Mouse (Mus musculus): Measurements from ENCODE around the gene Dnajc3. TPM values are rescaled to one million over a fixed set of nuclear protein-coding genes. Genes with fewer than 3 reads are reported as not detected.

Gene Dnajc3
- 20.1 and 22.2 TPM in 2 replicates for polyA plus RNA-seq (2012; rRNA removed)

- peak; percentile 99 to 100 for DNase-seq (ENCODE audit: extremely low spot score in 1 of 2, low spot score in 1 of 2)
These were observed at the start of gene Dnajc3 for GRCm38 (mm10) chr14:118937533-118938492. Gene Dnajc3 (plus strand): TSS chr14:118937976.

DNA sequence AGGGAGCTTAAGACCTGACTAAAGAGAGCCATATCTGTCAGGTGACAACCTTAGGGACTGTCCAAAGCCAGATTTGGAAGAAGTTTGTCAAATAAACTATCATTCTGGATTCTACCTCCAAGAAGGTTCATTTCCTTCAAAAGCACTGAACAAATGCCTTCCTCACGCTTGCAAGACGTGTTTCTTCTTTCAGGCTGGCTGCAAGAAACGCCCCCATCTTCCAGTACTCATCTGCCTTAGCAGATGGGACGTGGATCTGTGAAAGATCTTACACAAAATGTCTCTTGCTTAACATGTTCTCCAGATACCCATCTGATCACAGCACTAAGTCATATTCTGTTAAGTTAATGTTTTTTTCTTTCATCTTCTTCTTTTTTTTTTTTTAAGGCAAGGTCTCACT is 47.7 kb upstream of the Dnajc3 start:
- DNase-seq (ENCODE audit: extremely low spot score in 1 of 2, low spot score in 1 of 2), result peak; percentile 82

DNA sequence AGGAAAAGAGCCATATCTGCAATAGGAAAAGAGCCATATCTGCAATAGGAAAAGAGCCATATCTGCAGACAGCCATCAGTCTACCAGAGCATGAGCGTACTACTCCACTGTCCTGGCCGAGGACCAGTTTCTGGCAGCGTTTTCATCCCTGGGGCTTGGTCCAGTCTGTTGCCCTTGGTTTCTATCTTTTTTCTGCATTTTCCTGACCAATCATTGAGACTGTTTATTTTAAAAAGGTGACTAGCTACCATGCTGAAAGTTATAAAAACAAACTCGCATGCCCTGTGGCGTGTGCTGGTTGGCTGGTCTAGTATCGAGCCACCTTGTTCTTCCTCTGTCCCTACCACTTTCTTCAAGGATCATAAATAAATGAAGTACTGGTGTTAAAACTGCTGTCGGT is 42.5 kb upstream of the Dnajc3 start:
- no peak for DNase-seq (ENCODE audit: extremely low spot score in 1 of 2, low spot score in 1 of 2)

DNA sequence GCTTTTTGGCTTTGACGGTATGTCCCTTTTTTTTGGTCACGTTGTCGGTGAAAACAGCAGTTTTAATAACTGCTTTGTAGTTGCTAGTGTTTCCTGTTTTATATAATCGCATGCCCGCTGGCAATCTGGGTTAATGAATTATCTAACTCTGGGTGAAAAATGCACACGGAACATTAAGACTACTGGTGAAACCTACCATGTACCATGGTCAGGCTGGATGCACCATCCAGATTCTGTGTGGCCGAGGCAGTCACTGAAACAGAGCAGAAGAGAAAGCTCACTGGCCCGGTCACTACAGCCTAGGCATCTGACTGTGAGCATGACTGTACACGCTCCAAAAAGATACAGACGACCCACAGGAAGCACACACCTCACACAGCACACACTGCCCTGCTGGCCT is 42.1 kb upstream of the Dnajc3 start:
- no peak for DNase-seq (ENCODE audit: extremely low spot score in 1 of 2, low spot score in 1 of 2)

DNA sequence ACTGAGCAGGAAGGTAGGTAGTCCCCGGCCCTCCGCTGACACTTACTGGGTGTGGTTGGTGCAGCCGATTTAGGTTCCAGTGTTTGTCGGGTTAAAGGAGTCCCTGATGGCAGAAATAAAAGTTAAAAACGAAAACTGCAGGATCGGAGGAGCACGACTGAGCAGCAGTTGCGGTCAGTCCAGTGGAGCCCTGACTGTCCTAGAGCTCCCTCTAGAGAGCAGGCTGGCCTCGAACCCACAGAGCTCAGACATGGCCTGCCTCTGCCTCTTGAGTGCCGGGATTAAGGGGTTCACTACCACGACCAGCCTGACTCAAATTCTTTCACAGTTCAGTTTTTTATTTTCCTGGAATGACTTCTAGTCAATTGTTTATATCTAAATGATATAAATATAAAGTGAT is 37.8 kb upstream of the Dnajc3 start:
- no peak for DNase-seq (ENCODE audit: extremely low spot score in 1 of 2, low spot score in 1 of 2)

DNA sequence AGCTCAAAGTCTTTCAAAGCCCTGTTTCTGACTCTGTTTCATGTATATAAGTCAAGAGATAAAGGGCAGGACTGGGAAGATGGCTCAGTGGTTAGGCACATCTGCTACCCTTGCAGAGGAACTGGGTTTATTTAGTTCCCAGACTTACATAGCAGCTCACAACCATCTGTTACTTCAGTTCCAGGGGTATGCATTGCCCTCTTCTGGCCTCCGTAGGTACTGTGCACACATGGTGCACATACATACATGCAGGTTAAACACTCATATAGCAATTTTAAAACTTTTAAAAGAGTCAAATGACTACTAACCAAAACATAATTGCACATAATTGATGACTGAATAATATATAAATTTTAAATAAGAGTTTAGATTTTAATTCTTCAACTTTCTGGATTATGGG is 36.9 kb upstream of the Dnajc3 start:
- DNase-seq (ENCODE audit: extremely low spot score in 1 of 2, low spot score in 1 of 2), result no peak

- no peak for DNase-seq (ENCODE audit: extremely low spot score in 1 of 2, low spot score in 1 of 2)
These were observed 34.4 kb upstream of the Dnajc3 start for GRCm38 (mm10) chr14:118903397-118903796.

DNA sequence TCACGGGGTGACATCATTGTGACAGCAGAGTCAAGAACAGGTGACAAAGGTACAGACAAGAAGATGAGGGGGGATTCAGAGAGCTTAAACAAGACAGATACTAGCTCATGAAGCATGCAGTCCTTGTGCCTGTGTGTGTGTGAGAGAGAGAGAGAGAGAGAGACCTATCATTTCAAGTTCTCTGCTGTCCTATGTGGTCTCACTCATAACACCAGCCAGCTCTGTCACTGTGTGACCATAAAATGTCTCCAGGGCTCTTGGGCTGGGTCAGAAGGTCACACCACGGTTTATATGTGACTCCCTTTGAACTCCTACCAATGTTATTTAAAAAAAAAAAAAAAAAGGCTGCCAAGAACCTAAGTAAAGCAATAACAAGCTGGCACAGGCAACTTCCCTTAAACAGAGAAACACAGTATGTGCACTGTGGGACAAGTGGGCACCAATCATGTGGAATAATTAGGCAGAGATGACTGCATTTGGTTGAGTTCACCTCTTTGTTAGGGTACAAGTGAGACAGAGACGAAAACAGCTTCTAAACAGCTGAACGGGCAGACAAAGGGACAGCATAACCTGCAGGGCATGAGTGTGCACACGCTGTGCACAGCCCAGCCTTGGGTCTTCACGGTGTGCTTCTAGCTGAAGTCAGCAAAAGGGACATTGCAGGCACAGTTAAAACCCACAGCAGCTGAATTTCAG is 33.8 kb upstream of the Dnajc3 start:
- no peak for DNase-seq (ENCODE audit: extremely low spot score in 1 of 2, low spot score in 1 of 2)

DNA sequence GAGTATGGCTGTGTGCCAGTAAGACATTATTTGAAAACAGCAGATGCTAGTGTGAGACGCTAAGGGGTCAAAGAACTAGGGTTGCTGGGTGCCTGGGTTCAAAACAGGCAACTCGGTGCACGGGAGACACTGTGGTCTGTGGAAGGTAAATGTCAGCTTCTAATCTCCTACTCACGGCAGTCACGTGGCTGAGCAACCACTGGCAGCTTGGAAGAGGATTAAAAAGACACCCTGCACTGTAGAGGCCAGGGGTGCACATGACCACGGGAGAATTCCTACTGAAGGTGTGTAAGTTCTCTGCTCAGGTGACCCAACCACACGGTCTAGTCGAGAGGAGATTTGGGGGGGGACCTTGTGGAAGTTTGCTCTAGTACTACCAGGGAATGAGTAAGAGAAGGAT is 30.2 kb upstream of the Dnajc3 start:
- DNase-seq (ENCODE audit: extremely low spot score in 1 of 2, low spot score in 1 of 2), result no peak

GRCm38 (mm10) chr14:118909872-118910271 is 27.9 kb upstream of the Dnajc3 start:
- no peak for DNase-seq (ENCODE audit: extremely low spot score in 1 of 2, low spot score in 1 of 2)

- peak; percentile 39 to 85 for DNase-seq (ENCODE audit: extremely low spot score in 1 of 2, low spot score in 1 of 2)
These were observed 27.2 kb upstream of the Dnajc3 start for GRCm38 (mm10) chr14:118910332-118911222.

DNA sequence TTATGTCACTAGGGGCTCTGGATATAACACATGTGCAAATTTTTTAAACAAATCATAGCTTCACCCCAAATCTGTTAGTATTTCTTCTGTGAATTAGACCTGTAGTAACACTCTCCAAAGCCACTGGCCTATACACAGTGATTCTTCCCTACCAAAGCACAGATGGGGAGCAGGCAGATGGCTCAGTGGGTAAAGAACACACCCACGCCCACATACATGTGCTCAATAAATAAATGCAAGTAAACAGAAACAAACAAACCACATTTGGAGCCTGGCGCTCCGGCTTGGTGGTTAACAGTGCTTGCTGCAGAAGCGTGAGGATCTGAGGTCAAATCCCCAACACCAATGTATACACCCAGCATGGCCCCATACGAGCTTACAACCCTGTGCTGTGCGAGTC is 26.3 kb upstream of the Dnajc3 start:
- DNase-seq (ENCODE audit: extremely low spot score in 1 of 2, low spot score in 1 of 2), result no peak

GRCm38 (mm10) chr14:118913651-118914050 is 24.1 kb upstream of the Dnajc3 start:
- no peak for DNase-seq (ENCODE audit: extremely low spot score in 1 of 2, low spot score in 1 of 2)

GRCm38 (mm10) chr14:118919025-118919424 is 18.8 kb upstream of the Dnajc3 start:
- no peak for DNase-seq (ENCODE audit: extremely low spot score in 1 of 2, low spot score in 1 of 2)

- no peak for DNase-seq (ENCODE audit: extremely low spot score in 1 of 2, low spot score in 1 of 2)
These were observed 17.1 kb upstream of the Dnajc3 start for GRCm38 (mm10) chr14:118920654-118921053.

DNA sequence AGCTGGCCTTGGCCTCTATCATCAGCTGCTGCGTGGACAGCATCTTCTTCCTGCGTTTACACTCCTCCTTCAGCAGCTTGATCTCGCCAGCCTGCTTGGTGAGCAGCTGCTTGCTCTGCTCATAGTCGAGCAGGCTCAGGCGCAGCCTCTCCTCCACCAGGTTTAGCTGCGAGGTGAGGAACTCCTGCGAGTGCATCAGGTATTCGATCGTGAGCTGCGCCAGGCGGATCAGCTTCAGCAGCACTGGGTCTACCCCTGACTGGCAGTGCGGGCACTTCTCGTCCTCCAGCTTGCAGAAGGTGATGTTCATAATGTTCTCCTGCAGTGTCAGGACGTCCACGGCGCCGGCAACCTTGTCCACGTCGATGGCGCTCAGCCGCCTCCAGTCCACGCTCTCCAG is 15.5 kb upstream of the Dnajc3 start:
- DNase-seq (ENCODE audit: extremely low spot score in 1 of 2, low spot score in 1 of 2), result no peak

DNA sequence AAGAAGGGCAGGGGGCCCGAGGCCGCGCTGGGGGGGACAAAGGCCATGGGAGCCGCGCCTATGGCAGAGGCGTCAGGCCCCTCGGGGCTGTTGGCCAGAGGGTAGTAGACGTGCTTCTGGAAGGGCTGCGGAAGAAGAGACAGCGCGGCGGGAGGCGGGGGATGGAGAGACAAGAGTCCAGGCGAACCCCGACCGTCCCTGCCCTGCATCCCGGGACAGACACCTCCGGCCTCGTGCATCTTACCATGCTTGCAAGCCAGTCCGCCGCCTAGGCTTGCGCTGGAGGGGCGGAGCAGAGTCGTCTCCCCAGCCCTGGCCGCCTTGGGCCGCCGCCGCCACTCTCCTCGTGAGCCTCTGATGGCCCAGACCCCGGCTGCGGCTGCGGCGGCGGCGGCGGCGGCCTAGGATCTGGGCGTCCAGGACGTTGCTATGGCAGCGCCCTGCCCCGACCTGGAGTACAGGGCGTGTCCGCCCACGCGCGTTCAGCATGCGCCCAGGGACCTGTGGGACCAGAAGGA is 15.1 kb upstream of the Dnajc3 start:
- no peak for DNase-seq (ENCODE audit: extremely low spot score in 1 of 2, low spot score in 1 of 2)

DNA sequence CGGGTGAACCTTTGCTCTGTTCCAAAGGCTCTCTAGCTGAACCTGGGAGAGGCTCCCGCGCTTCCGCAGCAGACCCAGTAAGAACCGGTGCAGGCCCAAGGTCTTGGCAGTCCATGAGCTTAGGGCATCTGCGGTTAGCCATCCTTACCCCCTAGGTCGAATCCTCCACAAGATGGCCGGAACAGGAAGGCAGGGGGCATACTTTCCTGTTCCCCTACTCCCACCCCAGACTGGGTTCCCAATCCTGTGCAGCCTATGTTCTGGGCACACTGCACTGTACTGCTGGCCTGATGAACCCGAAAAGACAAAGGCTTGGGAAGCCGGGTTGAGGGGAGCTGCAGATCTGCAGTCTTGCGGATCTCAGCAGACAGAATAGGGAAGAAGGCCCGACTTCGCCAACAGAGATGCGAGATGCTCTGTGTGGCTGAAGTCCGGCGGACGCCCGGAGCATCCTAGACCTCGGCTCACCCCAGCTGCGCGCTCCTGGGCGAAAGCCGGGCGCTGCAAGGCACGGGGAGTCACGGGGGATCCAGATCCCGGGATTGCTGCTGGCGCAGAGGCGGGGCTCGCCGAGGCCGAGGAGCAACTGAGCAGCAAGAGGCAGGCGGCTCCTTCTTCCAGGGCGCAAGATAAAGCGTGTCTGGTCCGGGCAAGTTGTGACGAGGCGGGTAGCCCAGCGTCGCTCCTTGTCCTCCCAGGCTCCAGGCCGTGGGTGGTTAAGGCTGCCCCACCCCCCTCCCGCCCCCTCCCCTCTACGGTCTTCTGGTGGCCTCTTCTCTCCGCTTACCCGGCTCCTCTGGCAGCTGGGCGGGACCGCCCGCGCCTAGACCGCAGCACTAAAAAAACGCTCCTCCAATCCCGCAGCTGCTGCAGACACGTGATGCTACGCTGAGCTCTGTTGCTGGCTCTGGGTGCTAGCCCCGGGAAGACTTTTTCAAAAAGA is 12.8 kb upstream of the Dnajc3 start, which contains the start of gene Dzip1:
Dzip1 (minus strand) TSS at position 788 of the 943 bp plus-strand sequence.
- peak; percentile 63 to 86 for DNase-seq (ENCODE audit: extremely low spot score in 1 of 2, low spot score in 1 of 2)

DNA sequence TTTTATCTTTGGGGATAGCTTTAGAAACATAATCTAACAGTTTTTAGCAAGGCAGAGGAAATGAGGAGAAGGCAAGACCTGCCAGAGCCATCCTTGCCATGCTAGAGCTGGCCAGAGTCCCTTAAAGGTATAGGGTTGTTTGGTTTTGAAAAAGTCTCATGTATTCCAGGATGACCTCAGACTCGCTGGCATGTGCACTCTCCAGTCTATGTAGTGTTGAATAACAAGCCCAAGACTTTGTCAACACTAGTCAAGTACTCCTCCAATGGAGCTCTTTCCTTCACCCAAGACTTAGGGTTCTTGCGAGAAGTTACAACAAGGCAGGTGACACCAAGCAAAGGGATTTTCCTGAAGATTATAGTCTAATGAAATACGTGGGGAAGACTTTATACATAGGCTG is 9.2 kb upstream of the Dnajc3 start:
- no peak for DNase-seq (ENCODE audit: extremely low spot score in 1 of 2, low spot score in 1 of 2)
